Mouse (Mus musculus) liver, embryonic 14.5 days (tissue): ENCODE measurements around the gene Atp5f1. TPM values are rescaled to one million over a fixed set of nuclear protein-coding genes. Genes with fewer than 3 reads are reported as not detected.

Experiments used
- ATAC-seq: fragments of 200-750 bp; cut with Nextera tagmentation; 2 replicates; pipeline ENCODE4 v1.8.0; 2017; ENCODE audit warnings: moderate number of reproducible peaks, mild to moderate bottlenecking, moderate library complexity; ENCODE audit not compliant: insufficient read depth
- DNase-seq, 3 experiments: peaks; one replicate each; pipeline ENCODE4 v3.0.0-alpha.2; 2012 to 2013; ENCODE audit warnings: low read depth in 3 of 3, low spot score in 3 of 3
- H3K27ac ChIP-seq: fragments of 300-500 bp; sonication (generic); 2 replicates; pipeline ENCODE4 v1.5.1; 2014; ENCODE audit warnings: moderate library complexity, mild to moderate bottlenecking, control low read depth, inconsistent platforms
- H3K27me3 ChIP-seq: fragments of 300-500 bp; sonication (generic); 2 replicates; pipeline ENCODE4 v1.6.1; 2014; ENCODE audit warnings: mild to moderate bottlenecking, low read length, moderate library complexity; ENCODE audit not compliant: control insufficient read depth, insufficient read depth
- H3K36me3 ChIP-seq: fragments of 300-500 bp; sonication (generic); replicated peaks from 2 replicates; pipeline ENCODE4 v1.6.1; 2014; ENCODE audit warnings: low read depth; ENCODE audit not compliant: control insufficient read depth, insufficient read depth
- H3K4me1 ChIP-seq, 2 experiments: fragments of 200-500 bp in 1 of 2; fragments of 300-500 bp in 1 of 2; sonication (generic) in 1 of 2; replicated peaks; 2 replicates each; pipeline ENCODE4 v1.6.1; 2012 to 2014; ENCODE audit warnings: antibody characterized with exemption in 1 of 2, inconsistent platforms in 1 of 2, low read length in 1 of 2; ENCODE audit not compliant: control insufficient read depth in 2 of 2, insufficient read depth in 2 of 2
- H3K4me2 ChIP-seq: fragments of 300-500 bp; sonication (generic); 2 replicates; pipeline ENCODE4 v1.6.1; 2014; ENCODE audit warnings: low read depth, mild to moderate bottlenecking, control low read depth, moderate library complexity
- H3K4me3 ChIP-seq, 2 experiments: fragments of 200-500 bp in 1 of 2; fragments of 300-500 bp in 1 of 2; sonication (generic) in 1 of 2; 2 replicates each; pipeline ENCODE4 v1.5.1; 2012 to 2014; ENCODE audit warnings: low read depth in 2 of 2, low read length in 2 of 2, mild to moderate bottlenecking in 2 of 2, control low read depth in 1 of 2, inconsistent platforms in 1 of 2, moderate library complexity in 1 of 2; ENCODE audit not compliant: insufficient read depth in 1 of 2
- H3K9ac ChIP-seq: fragments of 300-500 bp; sonication (generic); replicated peaks from 2 replicates; pipeline ENCODE4 v1.6.1; 2014; ENCODE audit warnings: mild to moderate bottlenecking, control low read depth, moderate library complexity
- H3K9me3 ChIP-seq: fragments of 300-500 bp; sonication (generic); 2 replicates; pipeline ENCODE4 v1.6.1; 2016; ENCODE audit warnings: low read length, mixed read lengths; ENCODE audit not compliant: control insufficient read depth
- CTCF ChIP-seq: IDR thresholded peaks from 2 replicates; pipeline ENCODE4 v1.5.1; 2016; ENCODE audit warnings: antibody characterized with exemption, low read depth, control low read depth
- EP300 ChIP-seq: IDR thresholded peaks from 2 replicates; pipeline ENCODE4 v1.6.1; 2016; ENCODE audit warnings: antibody characterized with exemption, low read depth
- WGBS: fragments of 180-500 bp; shearing (Covaris S2); extraction: QIAGEN DNeasy Blood & Tissue Kit; methylation state at CpG from one replicate; pipeline ENCODE4 v1.1.7; 2014; ENCODE audit not compliant: insufficient replicate concordance; 5-methylcytosine and 5-hydroxymethylcytosine counted together
- polyA plus RNA-seq, 2 experiments: library from polyadenylated mRNA; depleted of rRNA in 1 of 2; stranded (reverse) in 1 of 2; unstranded in 1 of 2; fragments of >200 nt; fragmentation: Nextera tagmentation in 1 of 2; extraction: Ambion mirVana in 1 of 2; gene quantifications; 2 replicates each; pipeline versions ENCODE4 v1.2.1 to v1.2.3; 2012 to 2014

Atp5f1 gene
- polyA plus RNA-seq, 2 experiments, result 171 to 362 TPM

GRCm38 (mm10) chr3:105960700-105961099 lies 801 bp upstream of the Atp5f1 start:
- Histone ChIP-seq H3K36me3 (peaks cover 42% of the 10 kb centered on the region), H3K27ac (no peak overlapping the region), H3K4me1 (peaks cover 13% of the 10 kb centered on the region in 2 experiments), H3K9ac (no peak overlapping the region), H3K27me3 (no peaks in the 10 kb centered on the region), H3K9me3 (no peaks in the 10 kb centered on the region), H3K4me2 (peak overlapping the region; percentile 96), H3K4me3 (peak overlapping the region in 1 of 2 experiments; percentile 83; a peak in 2 of 4 replicates)
- ATAC-seq, result no peak
- peak in 2 of 3 experiments; percentile 12 to 24 for DNase-seq
- WGBS, result 88% methylated on average over 2 of the region's 2 CpGs
- peak; percentile 48 for TF ChIP-seq CTCF
- no peak for TF ChIP-seq EP300

GRCm38 (mm10) chr3:105959585-105959984 lies 314 bp downstream of the Atp5f1 start:
- H3K9ac ChIP-seq, result peak overlapping the region; percentile 93
- TF ChIP-seq EP300 (no peak), CTCF (no peak)
- ATAC-seq (peak; percentile 24), DNase-seq (peak in 2 of 3 experiments; percentile 16 to 22)
- peaks cover 13% of the 10 kb centered on the region in 2 experiments for H3K4me1 ChIP-seq
- H3K4me2 ChIP-seq, result peak overlapping the region; percentile 96
- peaks cover 36% of the 10 kb centered on the region for H3K36me3 ChIP-seq
- peak overlapping the region; percentile 70 to 83 for H3K4me3 ChIP-seq
- 0% methylated on average over 26 of the region's 26 CpGs for WGBS
- H3K9me3 ChIP-seq, result no peaks in the 10 kb centered on the region
- no peaks in the 10 kb centered on the region for H3K27me3 ChIP-seq
- peak overlapping the region; percentile 37 for H3K27ac ChIP-seq

- Histone ChIP-seq H3K36me3 (peaks cover 32% of the 10 kb centered on the region), H3K9me3 (no peaks in the 10 kb centered on the region), H3K4me1 (peaks cover 13% of the 10 kb centered on the region in 2 experiments), H3K27me3 (no peaks in the 10 kb centered on the region), H3K9ac (peak within 1 kb of the TSS; percentile 93), H3K4me3 (peak within 1 kb of the TSS; percentile 83 to 92), H3K4me2 (peak within 1 kb of the TSS; percentile 98), H3K27ac (peak within 1 kb of the TSS; percentile 46)
- ATAC-seq, result peak; percentile 95
- under 1% methylated on average over 52 of the region's 52 CpGs for WGBS
- no peak for TF ChIP-seq CTCF
- TF ChIP-seq EP300, result peak; percentile 97
- peak; percentile 99 to 100 (median 100) for DNase-seq
Measured at GRCm38 (mm10) chr3:105958974-105959580, 822 bp downstream of the Atp5f1 start, which contains the start of gene Wdr77. Gene Wdr77, plus strand, starts transcription at chr3:105959369.

- Histone ChIP-seq H3K36me3 (peaks cover 35% of the 10 kb centered on the region), H3K4me3 (peak overlapping the region; percentile 83 to 92), H3K27me3 (no peaks in the 10 kb centered on the region), H3K4me2 (peak overlapping the region; percentile 98), H3K9ac (peak overlapping the region; percentile 87), H3K27ac (peak overlapping the region; percentile 46), H3K4me1 (peaks cover 13% of the 10 kb centered on the region in 2 experiments), H3K9me3 (no peaks in the 10 kb centered on the region)
- 35% methylated on average over 5 of the region's 5 CpGs for WGBS
- ATAC-seq (no peak), DNase-seq (no peak)
- TF ChIP-seq EP300 (no peak), CTCF (no peak)
Measured at GRCm38 (mm10) chr3:105958204-105958603, 1.7 kb downstream of the Atp5f1 start.

GRCm38 (mm10) chr3:105957235-105957634 lies 2.7 kb downstream of the Atp5f1 start:
- Histone ChIP-seq H3K4me1 (peaks cover 13% of the 10 kb centered on the region in 2 experiments), H3K9me3 (no peaks in the 10 kb centered on the region), H3K4me3 (peak overlapping the region in 1 of 2 experiments; percentile 83; a peak in 2 of 4 replicates), H3K9ac (peak overlapping the region; percentile 87), H3K27me3 (no peaks in the 10 kb centered on the region), H3K4me2 (peak overlapping the region; percentile 98), H3K36me3 (peaks cover 35% of the 10 kb centered on the region), H3K27ac (no peak overlapping the region)
- WGBS, result 80% methylated on average over 1 of the region's 1 CpGs
- ATAC-seq (no peak), DNase-seq (no peak)
- TF ChIP-seq CTCF (no peak), EP300 (no peak)
